Mouse (Mus musculus): ENCODE data around the gene Lbp. TPM values are rescaled to one million over a fixed set of nuclear protein-coding genes. Genes with fewer than 3 reads are reported as not detected.
A peak's percentile ranks its signal among the peaks of the same experiment; 100 is the strongest.

Gene Lbp
- total RNA-seq, 2 experiments from 2014 or later, result 1.3 to 2.7 TPM

- DNase-seq (ENCODE audit: extremely low spot score in 1 of 2, low spot score in 1 of 2), result no peak
Observed at GRCm38 (mm10) chr2:158359757-158360620, 53.7 kb downstream of the Lbp start.

- peak; percentile 73 to 84 for DNase-seq (ENCODE audit: extremely low spot score in 1 of 2, low spot score in 1 of 2)
Observed at GRCm38 (mm10) chr2:158360873-158361677, 54.8 kb downstream of the Lbp start.

GRCm38 (mm10) chr2:158361678-158362320, 55.5 kb downstream of the Lbp start:
- no peak for DNase-seq (ENCODE audit: extremely low spot score in 1 of 2, low spot score in 1 of 2)

GRCm38 (mm10) chr2:158364175-158364574, 57.9 kb downstream of the Lbp start:
- no peak for DNase-seq (ENCODE audit: extremely low spot score in 1 of 2, low spot score in 1 of 2)

- no peak for DNase-seq (ENCODE audit: extremely low spot score in 1 of 2, low spot score in 1 of 2)
Observed at GRCm38 (mm10) chr2:158365099-158365850, 59.0 kb downstream of the Lbp start.

- no peak for DNase-seq (ENCODE audit: extremely low spot score in 1 of 2, low spot score in 1 of 2)
Observed at GRCm38 (mm10) chr2:158367654-158368053, 61.4 kb downstream of the Lbp start.

- DNase-seq (ENCODE audit: extremely low spot score in 1 of 2, low spot score in 1 of 2), result no peak
Observed at GRCm38 (mm10) chr2:158368313-158368712, 62.0 kb downstream of the Lbp start.

- DNase-seq (ENCODE audit: extremely low spot score in 1 of 2, low spot score in 1 of 2), result no peak
Observed at GRCm38 (mm10) chr2:158369474-158370172, 63.3 kb downstream of the Lbp start.

GRCm38 (mm10) chr2:158370173-158370550, 63.9 kb downstream of the Lbp start:
- DNase-seq (ENCODE audit: extremely low spot score in 1 of 2, low spot score in 1 of 2), result no peak

- no peak for DNase-seq (ENCODE audit: extremely low spot score in 1 of 2, low spot score in 1 of 2)
Observed at GRCm38 (mm10) chr2:158373061-158373460, 66.8 kb downstream of the Lbp start.

GRCm38 (mm10) chr2:158373516-158373915, 67.2 kb downstream of the Lbp start:
- no peak for DNase-seq (ENCODE audit: extremely low spot score in 1 of 2, low spot score in 1 of 2)

- peak; percentile 83 to 86 for DNase-seq (ENCODE audit: extremely low spot score in 1 of 2, low spot score in 1 of 2)
Observed at GRCm38 (mm10) chr2:158375443-158376122, 69.3 kb downstream of the Lbp start, which contains the start of gene Snhg11. Snhg11 (plus strand) TSS chr2:158375638.

GRCm38 (mm10) chr2:158376123-158376687, 69.9 kb downstream of the Lbp start:
- DNase-seq (ENCODE audit: extremely low spot score in 1 of 2, low spot score in 1 of 2), result no peak

- peak in 1 of 2 experiments; percentile 37 for DNase-seq (ENCODE audit: extremely low spot score in 1 of 2, low spot score in 1 of 2)
Observed at GRCm38 (mm10) chr2:158376798-158377197, 70.5 kb downstream of the Lbp start.

GRCm38 (mm10) chr2:158377811-158378210, 71.5 kb downstream of the Lbp start:
- no peak for DNase-seq (ENCODE audit: extremely low spot score in 1 of 2, low spot score in 1 of 2)

- peak in 1 of 2 experiments; percentile 45 for DNase-seq (ENCODE audit: extremely low spot score in 1 of 2, low spot score in 1 of 2)
Observed at GRCm38 (mm10) chr2:158379354-158380078, 73.2 kb downstream of the Lbp start.

Data from layer of hippocampus, postnatal 25 days (tissue).